In the genomic region with DNA sequence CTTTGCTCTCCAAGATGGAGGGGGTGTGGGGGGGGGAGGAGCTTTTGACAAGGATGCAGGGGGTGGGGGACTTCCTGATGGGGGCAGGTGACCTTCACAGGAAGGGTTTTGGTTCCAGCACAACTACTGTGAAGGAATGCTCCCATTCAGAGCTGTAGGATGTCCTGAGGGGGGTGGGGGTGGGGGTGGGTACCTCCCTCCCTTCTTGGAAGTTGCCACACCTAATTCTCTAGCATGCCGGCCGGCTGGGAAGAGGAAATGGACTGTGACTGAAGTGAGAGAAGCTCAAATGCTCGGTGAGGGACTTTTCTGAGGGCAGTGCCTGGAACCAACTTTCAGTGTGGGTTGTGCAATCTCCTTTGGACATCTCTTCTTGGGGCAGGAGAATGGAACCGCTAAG, we compare ENCODE assay signal across 8 mouse cellular contexts.
DNase-seq lines count a peak whose midpoint lies in the region; ATAC-seq and TF ChIP-seq lines count a peak whose summit lies in the region.
"Had no signal": no experiment of that assay in that cellular context is flagged by ENCODE, and none has a peak within 500 bp of the region (broad histone marks: within the 10 kb centered on the region; RNA-seq: fewer than 3 reads in every experiment).

No protein-coding gene starts in this region.

- peaks cover 23% of the 10 kb centered on the region for H3K4me1 ChIP-seq in kidney, postnatal 0 days (replicated peaks; ENCODE audit: insufficient read depth, low read length)
- H3K4me1 ChIP-seq in ES-Bruce4 (ENCODE audit: control insufficient read depth, insufficient read depth, low read length): peaks cover 4% of the 10 kb centered on the region
- peaks cover 47% of the 10 kb centered on the region for H3K4me1 ChIP-seq in embryonic facial prominence, embryonic 10.5 days
- peaks cover 16% of the 10 kb centered on the region for H3K4me1 ChIP-seq in neural tube, embryonic 15.5 days

- WGBS in kidney, postnatal 0 days: 16% methylated on average over 4 of the region's 4 CpGs
- 35% methylated on average over 4 of the region's 4 CpGs for WGBS in embryonic facial prominence, embryonic 10.5 days
- 50% methylated on average over 4 of the region's 4 CpGs for WGBS in neural tube, embryonic 15.5 days

- no peak overlapping the region; the same call in 1 of the 2 replicates for H3K27ac ChIP-seq in kidney, postnatal 0 days
- peak overlapping the region; percentile 96 for H3K27ac ChIP-seq in ES-Bruce4 (ENCODE audit: insufficient read depth, low read length)
- peak overlapping the region; percentile 60; the same call in 1 of the 2 replicates for H3K27ac ChIP-seq in embryonic facial prominence, embryonic 10.5 days (replicated peaks)
- H3K27ac ChIP-seq in neural tube, embryonic 15.5 days (replicated peaks): no peak overlapping the region

- no peaks in the 10 kb centered on the region for H3K9me3 ChIP-seq in kidney, postnatal 0 days (replicated peaks; ENCODE audit: low read length)
- H3K9me3 ChIP-seq in ES-Bruce4 (replicated peaks; ENCODE audit: control insufficient read depth, insufficient read depth, low read length, poor library complexity, severe bottlenecking): no peaks in the 10 kb centered on the region
- no peaks in the 10 kb centered on the region for H3K9me3 ChIP-seq in embryonic facial prominence, embryonic 10.5 days
- no peaks in the 10 kb centered on the region for H3K9me3 ChIP-seq in neural tube, embryonic 15.5 days (replicated peaks)

- peak; percentile 98 for TF ChIP-seq EP300 in ES-Bruce4 (IDR thresholded peaks at IDR 0.05; ENCODE audit: insufficient read depth, low read depth, low read length)

- H3ac ChIP-seq in myocyte (ENCODE audit: control insufficient read depth, insufficient read length): no peak overlapping the region

- no peaks in the 10 kb centered on the region for H3K79me2 ChIP-seq in myocyte (ENCODE audit: control insufficient read depth, insufficient read depth)

- H3K4me3 ChIP-seq in kidney, postnatal 0 days (replicated peaks; ENCODE audit: low read depth, low read length): no peak overlapping the region
- H3K4me3 ChIP-seq in ES-Bruce4 (ENCODE audit: low read depth, low read length): peak overlapping the region; percentile 96
- no peak overlapping the region for H3K4me3 ChIP-seq in embryonic facial prominence, embryonic 10.5 days
- H3K4me3 ChIP-seq in myocyte: no peak overlapping the region
- H3K4me3 ChIP-seq in neural tube, embryonic 15.5 days (replicated peaks): no peak overlapping the region

- TF ChIP-seq POLR2A in ES-Bruce4 (IDR thresholded peaks at IDR 0.05; ENCODE audit: insufficient read depth, low read length): no peak
- TF ChIP-seq POLR2A in myocyte (IDR thresholded peaks at IDR 0.05; ENCODE audit: insufficient read length, low read depth): no peak

- H3K4me2 ChIP-seq in kidney, postnatal 0 days (ENCODE audit: low read length): no peak overlapping the region
- H3K4me2 ChIP-seq in myocyte (ENCODE audit: low read depth): no peak overlapping the region
- H3K4me2 ChIP-seq in neural tube, embryonic 15.5 days: no peak overlapping the region

- H3K9ac ChIP-seq in kidney, postnatal 0 days (ENCODE audit: low read depth, low read length): no peak overlapping the region
- H3K9ac ChIP-seq in ES-Bruce4 (ENCODE audit: low read depth, poor library complexity, severe bottlenecking): peak overlapping the region; percentile 88
- no peak overlapping the region for H3K9ac ChIP-seq in neural tube, embryonic 15.5 days (replicated peaks)

- TF ChIP-seq CTCF in kidney, postnatal 0 days (IDR thresholded peaks at IDR 0.05; ENCODE audit: low read depth): no peak
- no peak for TF ChIP-seq CTCF in ES-Bruce4 (IDR thresholded peaks at IDR 0.05; ENCODE audit: low read depth, low read length)

- peak; percentile 70 for ATAC-seq in kidney, postnatal 0 days (replicated peaks; ENCODE audit: low FRiP score, low read depth)
- no peak for ATAC-seq in neural tube, embryonic 15.5 days (ENCODE audit: low FRiP score)

- DNase-seq in kidney, postnatal 0 days (ENCODE audit: low spot score): peak; percentile 54
- no peak for DNase-seq in kidney, adult 8-10 months
- no peak for DNase-seq in embryonic facial prominence, embryonic 10.5 days (ENCODE audit: low spot score)
- no peak for DNase-seq in ovary, postnatal 10 days (ENCODE audit: low spot score)
- DNase-seq: cerebellum, adult 9-10 months had no signal

- no peaks in the 10 kb centered on the region for H3K36me3 ChIP-seq in kidney, postnatal 0 days (ENCODE audit: insufficient read depth, low read length)
- H3K36me3 ChIP-seq in ES-Bruce4 (ENCODE audit: control insufficient read depth, insufficient read depth, low read length, poor library complexity, severe bottlenecking) (peaks cover 4% of the 10 kb centered on the region; the same call in 1 of the 2 replicates), myocyte (ENCODE audit: control insufficient read depth, insufficient read depth) (no peaks in the 10 kb centered on the region)
- H3K36me3 ChIP-seq in embryonic facial prominence, embryonic 10.5 days (replicated peaks): no peaks in the 10 kb centered on the region
- H3K36me3 ChIP-seq in neural tube, embryonic 15.5 days: no peaks in the 10 kb centered on the region

- H3K27me3 ChIP-seq in kidney, postnatal 0 days (ENCODE audit: insufficient read depth, low read length): no peaks in the 10 kb centered on the region
- H3K27me3 ChIP-seq in ES-Bruce4 (ENCODE audit: control insufficient read depth, insufficient read depth, low read length, poor library complexity, severe bottlenecking) (no peaks in the 10 kb centered on the region), myocyte (ENCODE audit: control insufficient read depth, insufficient read depth, insufficient read length) (no peaks in the 10 kb centered on the region)
- H3K27me3 ChIP-seq in embryonic facial prominence, embryonic 10.5 days (replicated peaks; ENCODE audit: low read depth, poor library complexity, severe bottlenecking): peaks cover 16% of the 10 kb centered on the region; the same call in 1 of the 2 replicates
- no peaks in the 10 kb centered on the region for H3K27me3 ChIP-seq in neural tube, embryonic 15.5 days (replicated peaks)

TF ChIP-seq in myocyte, 11 proteins besides CTCF, POLR2A, EP300 and RAD21:
- peak; percentile 84; the same call in 1 of the 2 replicates for TF ChIP-seq CEBPB (IDR thresholded peaks at IDR 0.05; ENCODE audit: insufficient read depth, poor library complexity, severe bottlenecking)
- TF ChIP-seq MYOD1 (IDR thresholded peaks at IDR 0.05; ENCODE audit: control insufficient read depth in 1 of 3, insufficient read length in 2 of 3, low read depth in 2 of 3): no peak

Comparison
In these comparisons a context has a peak if more than half of its experiments do, and no peak if none do; other contexts are left out.
1. H3K27ac ChIP-seq: peak in ES-Bruce4 (single experiment) and embryonic facial prominence, embryonic 10.5 days (single experiment); none in kidney, postnatal 0 days (single experiment) and neural tube, embryonic 15.5 days (single experiment).